Mouse (Mus musculus) retina, adult 2 months (tissue): ENCODE results near the gene Arhgap31.
A peak's percentile ranks its signal among the peaks of the same experiment; 100 is the strongest.

Experiments used
- DNase-seq: peaks from one replicate; pipeline ENCODE4 v3.0.0-alpha.2; 2012; ENCODE audit warnings: low read depth, low spot score

The Arhgap31 gene

DNA sequence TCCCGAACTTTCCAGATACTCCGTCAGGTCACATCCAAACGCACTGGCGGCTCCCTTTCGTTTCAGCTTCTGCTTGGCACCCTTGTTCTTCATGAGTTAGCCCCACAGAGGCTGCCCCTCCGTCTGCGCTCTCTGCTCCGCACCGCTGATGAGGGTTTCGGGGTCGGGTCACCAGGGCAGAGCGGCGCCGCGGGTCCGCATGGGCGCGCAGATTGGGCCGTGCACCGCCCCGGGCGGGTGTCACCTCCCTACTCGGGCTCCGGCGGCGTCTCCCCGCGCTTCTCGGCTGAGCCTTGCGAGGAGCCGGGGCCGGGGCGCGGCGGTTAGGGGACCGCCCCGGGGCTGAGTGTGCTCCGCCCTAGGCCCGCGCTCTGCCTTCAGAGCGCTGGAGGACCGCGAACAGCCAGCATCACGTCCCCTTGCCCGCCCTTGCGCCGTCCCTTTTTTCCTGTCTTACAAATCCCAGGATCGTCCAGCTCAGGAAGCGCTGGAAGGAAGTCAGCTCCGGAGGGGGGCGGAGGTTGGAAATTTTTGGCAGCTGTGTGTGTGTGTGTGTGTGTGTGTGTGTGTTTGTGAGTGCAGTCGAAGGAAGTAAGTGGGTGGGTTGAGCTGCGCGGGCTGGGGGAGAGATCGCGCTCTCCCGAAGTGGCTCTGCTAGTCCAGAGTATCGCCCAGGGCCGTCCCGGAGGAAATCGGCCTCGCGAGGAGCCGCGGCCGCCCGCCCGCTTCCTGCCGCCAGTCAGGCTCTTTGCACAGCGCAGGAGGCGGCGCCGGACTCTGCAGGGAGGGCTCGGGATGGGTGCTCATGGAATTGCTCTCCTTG is at the start of gene Arhgap31:
Gene Arhgap31, minus strand, starts transcription at position 694 of the 823 bp plus-strand sequence.
- peak; percentile 38 for DNase-seq

- DNase-seq: no peak
These were observed 49.3 kb upstream of the Arhgap31 start for GRCm38 (mm10) chr16:38762401-38762800.

DNA sequence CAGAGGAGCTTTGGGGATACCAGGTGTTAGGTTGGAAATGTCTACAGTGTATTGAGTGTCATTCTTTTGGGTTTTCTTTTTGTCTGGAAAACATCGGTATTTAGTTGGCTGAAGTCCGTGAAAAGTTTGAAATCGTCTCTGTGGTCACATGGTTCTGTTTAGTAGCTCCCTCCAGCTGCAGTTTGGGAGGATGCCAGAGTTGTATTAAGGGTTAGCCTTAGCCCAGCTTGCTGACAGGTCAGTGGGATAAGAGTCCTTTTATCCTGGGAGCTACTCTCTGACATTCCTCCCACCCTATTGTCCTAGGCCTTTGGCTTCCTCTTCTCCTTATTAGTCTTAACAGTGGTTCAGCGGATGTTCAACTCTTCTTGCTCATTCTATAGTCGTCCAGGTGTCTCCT is 48.9 kb upstream of the Arhgap31 start:
- DNase-seq: no peak

- DNase-seq: no peak
These were observed 47.8 kb upstream of the Arhgap31 start for GRCm38 (mm10) chr16:38760834-38761375.

DNA sequence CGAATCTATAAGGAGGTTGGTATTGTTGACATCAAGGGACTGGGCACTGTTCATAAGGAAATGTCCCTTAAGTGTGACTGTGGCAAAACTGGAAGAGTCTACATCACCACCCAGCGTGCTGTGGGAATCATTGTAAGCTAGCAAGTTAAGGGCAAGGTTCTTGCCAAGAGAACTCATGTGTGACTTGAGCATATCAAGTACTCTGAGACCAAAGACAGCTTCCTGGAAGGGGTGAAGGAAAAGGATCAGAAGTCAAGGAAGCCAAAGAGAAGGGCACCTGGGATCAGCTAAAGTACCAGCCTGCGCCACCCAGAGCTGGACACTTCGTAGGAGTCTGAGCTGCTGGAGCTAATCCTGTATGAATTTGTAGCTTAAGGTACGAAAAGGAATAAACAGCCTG is 47.2 kb upstream of the Arhgap31 start:
- DNase-seq: no peak

DNA sequence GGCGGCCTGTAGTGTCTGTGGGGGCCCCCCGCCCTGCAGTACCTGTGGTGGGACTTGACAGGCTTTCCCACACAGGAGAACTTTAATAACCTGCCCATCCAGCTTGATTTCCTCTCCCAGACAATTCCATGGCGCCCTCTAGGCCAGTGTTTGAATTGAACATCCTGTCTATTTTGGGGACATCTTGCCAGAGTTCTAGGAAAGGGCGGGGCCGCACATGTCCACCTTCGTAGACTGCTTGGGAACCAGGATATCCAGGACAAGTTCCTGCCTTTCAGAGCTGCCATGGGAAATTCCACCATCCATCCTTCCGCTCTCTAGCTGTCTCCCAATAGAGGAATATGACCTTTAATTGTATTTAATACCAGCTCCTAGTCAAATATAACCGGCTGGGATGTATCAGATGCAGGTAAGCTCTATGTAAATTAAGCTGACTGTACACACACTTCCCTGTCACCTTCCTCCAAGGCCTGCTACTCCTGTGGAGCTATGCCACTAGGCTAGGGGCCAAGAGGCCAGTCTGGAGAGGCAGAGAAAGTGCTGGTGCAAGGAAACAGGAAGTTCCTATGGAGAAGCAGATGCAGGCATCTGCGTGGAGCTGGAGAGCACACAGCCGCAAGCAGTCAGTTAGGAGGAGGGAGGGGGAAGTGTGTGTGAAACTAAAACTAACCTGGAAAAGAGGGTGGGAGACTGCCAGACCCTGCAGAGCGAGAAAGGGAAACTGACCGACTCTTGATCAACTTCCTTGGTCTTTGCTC is 45.2 kb upstream of the Arhgap31 start:
- no peak for DNase-seq

DNA sequence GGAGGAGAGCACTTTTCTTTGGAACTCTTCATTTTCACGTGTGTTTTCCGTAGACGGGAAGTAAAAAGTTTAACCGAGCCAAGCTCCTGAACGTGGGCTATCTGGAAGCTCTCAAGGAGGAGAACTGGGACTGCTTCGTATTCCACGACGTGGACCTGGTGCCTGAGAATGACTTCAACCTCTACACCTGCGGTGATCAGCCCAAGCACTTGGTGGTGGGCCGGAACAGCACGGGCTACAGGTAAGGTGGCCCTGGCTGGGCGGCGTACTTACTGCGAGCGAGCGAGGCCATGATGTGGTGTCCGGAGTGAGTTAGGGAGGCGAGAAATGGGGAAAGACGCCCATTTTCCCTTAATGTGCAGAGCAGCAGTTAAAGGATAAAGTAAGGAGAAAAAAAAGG is 44.6 kb upstream of the Arhgap31 start:
- DNase-seq: no peak

DNA sequence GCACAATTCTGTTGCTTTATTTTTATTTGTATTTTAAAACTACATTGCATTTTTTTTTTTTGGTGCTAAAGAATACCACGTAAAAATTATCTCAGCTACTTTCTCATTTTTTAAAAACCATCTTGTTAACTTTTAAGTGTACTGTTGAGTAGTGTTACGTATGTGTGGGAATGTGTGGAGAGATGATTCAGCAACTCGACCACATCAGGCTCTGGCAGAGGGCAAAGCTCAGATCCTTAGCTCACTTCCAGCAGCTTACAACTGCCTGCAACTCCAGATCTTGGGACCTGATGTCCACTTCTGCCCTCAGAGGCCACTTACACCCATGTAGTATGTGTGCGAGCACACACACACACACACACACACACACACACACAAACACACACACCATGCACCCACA is 43.5 kb upstream of the Arhgap31 start:
- DNase-seq: no peak

- DNase-seq: no peak
These were observed 43.1 kb upstream of the Arhgap31 start for GRCm38 (mm10) chr16:38756177-38756503.

- no peak for DNase-seq
These were observed 42.5 kb upstream of the Arhgap31 start for GRCm38 (mm10) chr16:38755452-38756176.

DNA sequence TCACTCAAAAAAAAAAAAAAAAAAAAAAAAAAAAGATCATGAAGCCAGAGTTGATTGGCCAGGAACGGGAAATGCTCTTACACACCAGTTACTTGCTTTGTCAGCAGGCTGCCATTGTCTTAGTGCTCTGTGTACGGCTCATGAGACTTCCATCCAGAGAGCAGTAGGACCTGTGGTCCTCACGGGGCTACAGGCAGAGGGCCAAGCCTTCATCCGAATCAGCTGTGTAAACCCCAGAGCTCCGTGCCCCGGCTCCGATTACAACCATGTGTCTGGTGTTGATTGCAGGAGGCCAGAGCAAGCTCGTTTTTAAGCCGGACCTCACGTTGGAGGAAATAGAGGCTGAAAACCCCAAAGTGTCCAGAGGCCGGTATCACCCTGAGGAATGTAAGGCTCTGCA is 40.6 kb upstream of the Arhgap31 start:
- no peak for DNase-seq

- no peak for DNase-seq
These were observed 37.7 kb upstream of the Arhgap31 start for GRCm38 (mm10) chr16:38750803-38751202.

DNA sequence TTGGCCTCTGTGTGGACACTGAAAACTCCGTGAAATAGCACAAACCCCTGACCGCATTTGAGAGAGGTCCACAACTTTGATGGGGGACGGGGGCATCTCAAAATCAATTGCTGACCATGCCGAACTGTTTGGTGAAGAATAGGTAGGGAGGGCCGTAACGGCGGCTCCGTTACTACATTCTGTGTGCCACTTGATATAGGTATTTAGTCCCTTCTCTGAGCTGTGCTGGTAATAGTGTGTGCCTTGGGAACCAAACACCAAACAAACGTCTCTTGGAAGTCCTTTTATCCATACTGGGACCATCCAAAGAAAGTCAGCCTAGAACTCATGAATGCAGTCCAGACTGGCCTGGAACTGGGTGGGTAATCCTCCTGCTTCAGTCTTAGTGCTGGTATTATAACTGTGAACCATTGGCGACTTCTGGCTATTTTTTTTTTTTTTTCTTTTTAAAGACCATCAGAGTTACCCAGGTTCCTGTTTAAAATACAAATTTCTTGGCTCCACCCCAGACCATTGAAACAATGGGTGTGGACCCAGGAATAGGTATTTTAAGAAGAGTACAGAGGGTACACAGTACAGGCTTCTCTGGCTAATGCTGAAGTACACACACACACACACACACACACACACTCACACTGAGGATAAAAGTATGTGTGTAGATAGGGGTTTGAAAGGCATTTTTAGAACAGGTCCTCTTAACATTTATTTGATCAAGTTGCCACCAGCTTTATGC is 31.0 kb upstream of the Arhgap31 start:
- no peak for DNase-seq

GRCm38 (mm10) chr16:38742659-38743131 is 29.6 kb upstream of the Arhgap31 start:
- DNase-seq: no peak

DNA sequence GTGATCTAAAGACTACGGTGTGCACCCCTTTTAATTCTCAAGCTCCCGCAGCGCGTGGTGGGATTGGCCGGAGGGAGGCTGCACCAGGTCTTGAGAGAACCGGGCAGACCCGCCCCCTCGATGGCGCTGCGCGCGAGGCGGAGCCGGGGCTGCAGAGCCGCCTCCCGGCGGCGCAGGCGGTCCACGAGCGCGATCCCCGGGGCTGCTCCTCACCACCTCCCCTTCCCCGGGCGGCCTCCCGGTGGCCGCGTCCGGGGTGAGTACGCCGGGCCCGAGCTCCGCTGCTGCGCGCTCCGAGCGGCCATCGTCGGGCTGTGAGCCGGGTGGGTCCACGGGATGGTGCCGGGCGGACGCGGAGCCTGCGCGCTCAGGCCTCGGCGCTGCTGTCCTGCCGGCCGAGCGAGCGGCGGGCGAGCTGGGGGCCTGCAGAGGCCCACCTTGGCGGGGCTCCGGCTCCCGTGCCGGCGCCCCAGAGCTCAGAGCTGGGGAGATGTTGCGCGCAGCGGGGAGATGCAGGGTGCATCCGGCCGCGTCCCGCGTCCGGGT is 29.1 kb upstream of the Arhgap31 start, which contains the start of gene B4galt4:
Gene B4galt4, plus strand, starts transcription at position 152 of the 546 bp plus-strand sequence.
- no peak for DNase-seq

- no peak for DNase-seq
These were observed 28.3 kb upstream of the Arhgap31 start for GRCm38 (mm10) chr16:38741204-38741903.

DNA sequence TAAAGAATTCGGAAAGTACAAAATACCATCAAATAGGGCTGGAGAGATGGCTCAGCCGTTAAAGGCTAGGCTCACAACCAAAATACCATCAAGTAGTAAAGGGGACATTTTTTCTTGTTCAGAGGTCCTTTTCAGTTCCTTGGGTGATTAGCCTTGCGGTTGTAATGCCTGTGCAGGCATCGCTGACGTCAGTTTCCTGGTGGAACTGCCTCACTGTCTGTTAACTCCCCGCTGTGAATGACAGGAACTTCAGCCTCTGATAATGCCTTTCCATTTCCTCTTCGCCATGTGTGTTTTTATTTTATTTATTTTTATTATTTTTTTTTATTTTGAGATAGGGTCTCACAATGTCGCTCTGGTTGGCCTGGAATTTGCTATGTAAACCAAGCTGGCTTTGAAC is 17.8 kb upstream of the Arhgap31 start:
- no peak for DNase-seq

DNA sequence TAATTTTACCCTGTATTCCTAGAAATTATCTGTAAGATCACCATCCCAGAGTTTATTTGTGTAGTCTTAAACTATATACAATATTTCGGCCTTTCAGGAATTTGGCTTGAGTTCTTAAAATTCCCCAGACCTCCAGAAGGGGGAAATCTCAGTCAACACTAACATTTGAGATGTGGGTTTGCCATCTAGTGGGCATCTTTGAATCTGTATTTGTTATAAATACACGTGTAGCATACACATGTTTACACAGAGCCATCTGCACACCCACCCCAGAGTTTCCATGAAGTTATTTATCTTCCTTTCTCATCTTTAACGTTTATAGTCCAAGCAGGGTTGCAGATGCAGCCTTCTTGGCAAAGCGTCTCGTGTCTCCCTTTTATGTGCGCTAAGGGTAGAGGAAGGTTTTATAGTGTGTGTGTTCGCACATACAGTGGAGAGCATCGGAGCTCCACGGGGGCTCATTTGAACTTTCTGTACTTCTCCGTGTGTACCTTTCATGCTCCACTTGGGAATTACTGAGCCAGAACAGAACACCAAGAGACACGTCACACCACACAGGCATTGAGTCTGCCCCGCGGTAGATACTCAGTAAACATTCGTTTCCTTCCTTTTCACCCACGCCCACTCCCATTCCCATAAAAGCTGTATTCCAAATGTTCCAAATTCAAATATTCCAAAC is 16.7 kb upstream of the Arhgap31 start:
- no peak for DNase-seq

DNA sequence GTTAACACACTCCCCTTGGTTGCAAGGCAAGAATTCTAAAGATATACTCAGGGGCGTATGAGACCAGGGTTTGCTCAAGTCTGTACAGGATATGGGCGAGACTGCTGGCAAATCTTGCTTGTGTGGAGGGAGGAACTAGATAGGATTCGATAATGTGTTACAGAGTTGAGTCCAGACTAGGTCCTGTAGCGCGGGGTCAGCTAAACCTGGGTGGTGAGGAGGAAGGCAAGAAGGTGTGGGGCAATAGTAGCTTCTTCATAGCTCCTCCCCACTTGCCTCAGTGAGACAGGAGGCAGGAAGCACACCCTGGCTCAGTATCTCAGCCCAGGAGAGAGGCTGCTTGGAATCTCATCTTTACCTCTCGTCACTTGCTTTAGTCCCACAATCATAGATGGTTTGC is 16.1 kb upstream of the Arhgap31 start:
- no peak for DNase-seq
